Mouse (Mus musculus) hindbrain, embryonic 11.5 days (tissue): ENCODE results near the gene Ccdc142. TPM values are rescaled to one million over a fixed set of nuclear protein-coding genes. Genes with fewer than 3 reads are reported as not detected.
A peak's percentile ranks its signal among the peaks of the same experiment; 100 is the strongest.

ENCODE experiments used
- ATAC-seq: fragments of 200-750 bp; cut with Nextera tagmentation; 2 replicates; pipeline ENCODE4 v1.8.0; 2017; ENCODE audit warnings: mild to moderate bottlenecking, moderate TSS enrichment, moderate library complexity; ENCODE audit not compliant: low FRiP score
- DNase-seq: peaks from one replicate; pipeline ENCODE4 v3.0.0-alpha.2; 2015; ENCODE audit warnings: low spot score
- H3K27ac ChIP-seq: fragments of 300-500 bp; sonication (generic); 2 replicates; pipeline ENCODE4 v1.5.1; 2014; ENCODE audit warnings: mild to moderate bottlenecking, low read depth, low read length
- H3K27me3 ChIP-seq: fragments of 300-500 bp; sonication (generic); 2 replicates; pipeline ENCODE4 v1.6.1; 2014; ENCODE audit warnings: mild to moderate bottlenecking, low read length, moderate library complexity, mixed read lengths; ENCODE audit not compliant: control insufficient read depth, insufficient read depth
- H3K36me3 ChIP-seq: fragments of 300-500 bp; sonication (generic); 2 replicates; pipeline ENCODE4 v1.6.1; 2014; ENCODE audit warnings: mild to moderate bottlenecking, low read length, moderate library complexity, mixed read lengths; ENCODE audit not compliant: control insufficient read depth, insufficient read depth
- H3K4me1 ChIP-seq: fragments of 300-500 bp; sonication (generic); replicated peaks from 2 replicates; pipeline ENCODE4 v1.6.1; 2014; ENCODE audit warnings: low read length, mixed read lengths; ENCODE audit not compliant: control insufficient read depth, insufficient read depth
- H3K4me2 ChIP-seq: fragments of 300-500 bp; sonication (generic); replicated peaks from 2 replicates; pipeline ENCODE4 v1.6.1; 2014; ENCODE audit warnings: mild to moderate bottlenecking, low read depth, low read length
- H3K4me3 ChIP-seq: fragments of 300-500 bp; sonication (generic); 2 replicates; pipeline ENCODE4 v1.5.1; 2014; ENCODE audit warnings: low read depth, low read length
- H3K9ac ChIP-seq: fragments of 300-500 bp; sonication (generic); 2 replicates; pipeline ENCODE4 v1.6.1; 2014; ENCODE audit warnings: low read depth, low read length
- H3K9me3 ChIP-seq: fragments of 300-500 bp; sonication (generic); 2 replicates; pipeline ENCODE4 v1.6.1; 2016; ENCODE audit warnings: low read length; ENCODE audit not compliant: control insufficient read depth
- WGBS: fragments of 180-500 bp; shearing (Covaris S2); extraction: QIAGEN DNeasy Blood & Tissue Kit; methylation state at CpG from one replicate; pipeline ENCODE4 v1.1.7; 2014; 5-methylcytosine and 5-hydroxymethylcytosine counted together
- polyA plus RNA-seq: library from polyadenylated mRNA; unstranded; fragments of >200 nt; fragmentation: Nextera tagmentation; extraction: Ambion mirVana; gene quantifications from 2 replicates; pipeline ENCODE4 v1.2.1, GENCODE M21; 2014

The Ccdc142 gene
- polyA plus RNA-seq, 1 experiment from 2014 or later = 1.0 TPM

DNA sequence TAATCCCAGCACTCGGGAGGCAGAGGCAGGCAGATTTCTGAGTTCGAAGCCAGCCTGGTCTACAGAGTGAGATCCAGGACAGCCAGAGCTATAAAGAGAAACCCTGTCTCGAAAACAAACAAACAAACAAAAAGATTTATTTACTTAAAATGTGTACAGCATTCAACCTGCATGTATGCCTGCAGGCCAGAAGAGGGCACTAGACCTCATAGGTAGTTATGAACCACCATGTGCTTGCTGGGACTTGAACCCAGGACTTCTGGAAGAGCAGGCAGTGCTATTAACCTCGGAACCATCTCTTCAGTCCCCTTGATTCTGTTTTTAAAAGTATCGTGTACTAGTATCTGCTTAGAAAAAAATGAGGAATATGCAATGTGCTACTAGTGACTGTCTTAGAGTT is 26.0 kb downstream of the Ccdc142 start:
- no peak for ATAC-seq
- H3K4me2 ChIP-seq = no peak overlapping the region
- no peak for DNase-seq
- H3K4me3 ChIP-seq = no peak overlapping the region
- WGBS = 97% methylated on average over 5 of the region's 5 CpGs
- H3K36me3 ChIP-seq = no peaks in the 10 kb centered on the region
- H3K27ac ChIP-seq = no peak overlapping the region
- no peak overlapping the region for H3K9ac ChIP-seq
- H3K9me3 ChIP-seq = no peaks in the 10 kb centered on the region
- H3K4me1 ChIP-seq = peaks cover 11% of the 10 kb centered on the region
- no peaks in the 10 kb centered on the region for H3K27me3 ChIP-seq

DNA sequence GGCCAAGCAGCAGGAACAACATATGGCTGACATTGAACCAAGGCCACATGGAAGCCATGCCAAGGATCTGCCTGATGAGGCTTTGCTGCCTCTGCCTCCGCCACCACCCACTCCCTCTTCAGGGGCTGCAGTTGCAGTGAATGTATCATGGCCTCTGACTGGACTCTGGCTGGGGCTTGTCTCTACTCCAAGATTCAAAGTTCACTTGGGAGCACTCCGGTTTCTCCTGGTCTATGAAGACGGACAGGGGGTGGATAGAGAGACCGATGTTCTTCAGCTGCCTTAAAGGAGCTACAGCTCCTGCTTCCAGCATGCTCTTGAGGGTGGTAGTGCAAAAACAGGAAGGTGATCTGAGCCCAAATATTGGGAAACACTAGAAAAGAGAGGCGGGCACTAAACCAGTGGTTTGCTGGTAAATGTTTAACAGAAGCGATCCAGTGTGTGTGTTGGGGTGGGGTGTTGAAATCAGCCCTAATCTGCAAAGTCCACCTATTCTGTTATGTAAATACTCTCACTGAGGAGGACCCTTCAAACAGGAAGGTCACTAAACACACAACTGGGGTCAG is 30.2 kb downstream of the Ccdc142 start:
- peaks cover 6% of the 10 kb centered on the region; the same call in 1 of the 2 replicates for H3K4me1 ChIP-seq

DNA sequence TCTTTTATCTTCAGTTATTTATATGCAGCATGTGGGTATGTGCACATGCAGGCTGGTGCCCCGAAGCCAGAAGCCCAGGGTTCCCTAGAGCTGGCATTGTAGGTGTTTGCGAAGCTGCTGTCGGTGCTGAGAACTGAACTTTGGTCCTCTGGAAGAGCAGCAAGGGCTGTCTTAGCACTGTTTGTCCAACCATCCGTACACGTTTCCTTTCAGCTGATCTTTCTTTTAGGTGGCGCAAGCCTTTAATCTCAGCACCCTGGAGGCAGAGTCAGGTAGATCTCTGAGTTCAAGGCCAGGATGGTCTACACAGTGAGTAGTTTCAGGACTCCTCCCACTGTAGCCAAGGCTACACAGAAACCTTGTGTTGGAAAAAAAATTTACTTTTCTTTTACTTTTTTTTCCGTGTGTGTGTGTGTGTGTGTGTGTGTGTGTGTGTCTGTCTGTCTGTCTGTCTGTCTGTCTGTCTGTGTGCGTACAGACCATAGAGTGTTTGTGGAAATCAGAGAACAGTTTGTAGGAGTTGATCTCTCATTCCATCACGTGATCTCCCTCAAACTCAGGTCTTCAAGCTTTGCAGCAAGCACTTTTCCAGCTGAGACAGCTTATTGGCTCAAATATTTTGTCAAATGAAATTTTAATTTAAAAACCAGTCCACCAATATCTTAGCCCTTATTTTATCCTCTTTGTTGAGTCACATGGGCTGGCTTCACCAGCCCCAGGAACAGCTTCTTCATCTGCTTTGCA is 30.9 kb downstream of the Ccdc142 start:
- ATAC-seq = no peak
- no peaks in the 10 kb centered on the region for H3K27me3 ChIP-seq

More for the DNA sequence above, 30.2 kb downstream of the Ccdc142 start:
- no peak for ATAC-seq
- Histone ChIP-seq H3K36me3 (no peaks in the 10 kb centered on the region), H3K9ac (no peak overlapping the region), H3K9me3 (no peaks in the 10 kb centered on the region), H3K4me2 (no peak overlapping the region), H3K27me3 (no peaks in the 10 kb centered on the region), H3K4me3 (no peak overlapping the region), H3K27ac (no peak overlapping the region)
- DNase-seq = no peak
- 76% methylated on average over 6 of the region's 6 CpGs for WGBS

DNA sequence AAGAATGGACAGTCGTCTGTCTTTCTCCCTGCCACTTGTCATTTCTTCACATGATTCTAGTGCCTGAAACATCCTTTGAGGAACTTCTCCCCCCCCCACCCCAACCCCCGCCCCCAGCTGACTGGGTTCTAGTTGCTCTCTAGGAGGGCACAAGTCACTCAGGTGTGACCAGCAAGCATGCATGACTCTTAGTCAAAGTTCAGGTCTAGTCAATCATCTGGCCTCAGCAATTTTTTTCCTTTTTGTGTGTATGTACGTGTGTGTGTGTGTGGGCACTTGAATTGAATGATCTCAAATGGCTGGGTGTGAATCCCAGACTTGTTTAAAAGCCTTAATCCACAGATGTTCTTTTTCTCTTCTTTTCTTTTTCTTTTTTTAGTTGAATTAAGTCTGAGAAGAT is 32.8 kb downstream of the Ccdc142 start:
- 68% methylated on average over 3 of the region's 3 CpGs for WGBS
- peaks cover 9% of the 10 kb centered on the region; the same call in 1 of the 2 replicates for H3K4me1 ChIP-seq
- H3K9ac ChIP-seq = no peak overlapping the region
- no peak for ATAC-seq
- DNase-seq = no peak
- H3K36me3 ChIP-seq = no peaks in the 10 kb centered on the region
- H3K27ac ChIP-seq = no peak overlapping the region
- H3K4me2 ChIP-seq = no peak overlapping the region
- H3K27me3 ChIP-seq = no peaks in the 10 kb centered on the region
- H3K9me3 ChIP-seq = no peaks in the 10 kb centered on the region
- no peak overlapping the region for H3K4me3 ChIP-seq

More for the DNA sequence above, 30.9 kb downstream of the Ccdc142 start:
- H3K4me2 ChIP-seq = no peak overlapping the region
- H3K36me3 ChIP-seq = no peaks in the 10 kb centered on the region
- H3K9ac ChIP-seq = no peak overlapping the region
- no peak overlapping the region for H3K4me3 ChIP-seq
- no peak overlapping the region for H3K27ac ChIP-seq
- H3K4me1 ChIP-seq = peaks cover 6% of the 10 kb centered on the region; the same call in 1 of the 2 replicates
- no peak for DNase-seq
- H3K9me3 ChIP-seq = no peaks in the 10 kb centered on the region
- 88% methylated on average over 9 of the region's 9 CpGs for WGBS

DNA sequence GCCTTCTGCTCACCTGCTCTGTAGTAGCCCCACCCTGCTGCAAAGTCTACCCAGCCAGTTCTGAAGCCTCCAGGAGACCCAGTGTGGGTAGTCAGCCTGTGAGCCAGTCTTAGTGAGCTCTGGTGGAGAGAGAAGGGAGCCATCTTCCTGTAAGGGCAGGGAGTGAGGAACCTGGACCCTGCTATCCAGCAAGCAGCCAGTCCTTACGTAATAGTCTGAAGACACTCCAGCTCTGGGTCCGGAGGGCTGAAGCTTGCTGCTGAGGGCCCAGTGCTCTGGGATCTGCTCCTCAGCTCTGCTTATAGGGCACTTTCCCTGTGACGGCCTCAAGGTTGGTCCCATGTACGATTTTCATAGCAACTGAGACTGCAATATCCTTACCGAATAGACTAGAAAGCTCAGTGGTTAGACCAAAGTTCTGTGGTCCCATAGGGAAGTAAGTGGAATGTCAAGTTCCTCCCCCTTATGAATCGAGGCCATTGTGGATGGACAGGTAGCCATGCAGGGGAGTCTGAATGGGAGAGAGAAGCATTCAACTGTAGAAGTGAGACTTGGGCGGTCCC is 33.6 kb downstream of the Ccdc142 start, which contains the start of gene Rtkn:
Gene Rtkn (plus strand): TSS at position 513 of the 563 bp plus-strand sequence.
- DNase-seq (no peak), ATAC-seq (no peak)
- H3K4me3 ChIP-seq = peak within 1 kb of the TSS; percentile 62
- peaks cover 9% of the 10 kb centered on the region; the same call in 1 of the 2 replicates for H3K4me1 ChIP-seq
- 59% methylated on average over 7 of the region's 7 CpGs for WGBS
- H3K27me3 ChIP-seq = no peaks in the 10 kb centered on the region
- H3K9ac ChIP-seq = peak within 1 kb of the TSS; percentile 53; the same call in 1 of the 2 replicates
- peak within 1 kb of the TSS; percentile 87 for H3K4me2 ChIP-seq
- peak within 1 kb of the TSS; percentile 99; the same call in 1 of the 2 replicates for H3K27ac ChIP-seq
- no peaks in the 10 kb centered on the region for H3K9me3 ChIP-seq
- no peaks in the 10 kb centered on the region for H3K36me3 ChIP-seq

DNA sequence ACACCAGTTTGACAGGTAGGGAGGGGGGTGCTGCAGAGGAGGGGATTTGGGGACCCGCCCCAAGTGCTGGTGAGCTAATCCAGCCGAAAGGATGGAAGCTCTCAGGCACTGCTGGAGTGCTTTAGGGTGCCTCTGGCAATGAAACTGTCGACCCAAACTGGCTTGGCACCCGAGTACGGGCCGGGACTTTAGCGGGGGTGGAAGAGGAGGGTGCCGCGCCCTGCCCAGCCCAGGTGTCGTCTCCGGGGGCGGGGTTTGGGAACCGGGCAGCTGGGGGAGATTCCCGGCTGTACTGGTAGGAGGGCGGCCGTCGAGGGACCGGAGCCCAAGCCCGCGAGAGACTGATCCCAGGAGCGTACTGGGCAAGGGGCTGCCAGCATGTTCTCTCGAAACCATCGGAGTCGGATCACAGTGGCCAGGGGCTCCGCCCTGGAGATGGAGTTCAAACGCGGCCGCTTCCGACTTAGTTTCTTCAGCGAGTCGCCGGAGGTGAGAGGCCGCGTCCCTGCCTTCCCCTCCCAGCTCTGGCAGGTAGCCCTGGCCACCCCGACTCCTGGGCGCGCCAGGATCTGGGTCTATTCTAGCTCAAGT is 34.3 kb downstream of the Ccdc142 start:
- H3K36me3 ChIP-seq = no peaks in the 10 kb centered on the region
- 6% methylated on average over 37 of the region's 37 CpGs for WGBS
- no peaks in the 10 kb centered on the region for H3K27me3 ChIP-seq
- ATAC-seq (no peak), DNase-seq (peak; percentile 37)
- peak overlapping the region; percentile 87 for H3K4me2 ChIP-seq
- peak overlapping the region; percentile 53; the same call in 1 of the 2 replicates for H3K9ac ChIP-seq
- no peak overlapping the region for H3K27ac ChIP-seq
- no peaks in the 10 kb centered on the region for H3K9me3 ChIP-seq
- H3K4me1 ChIP-seq = peaks cover 9% of the 10 kb centered on the region; the same call in 1 of the 2 replicates
- peak overlapping the region; percentile 62 for H3K4me3 ChIP-seq

DNA sequence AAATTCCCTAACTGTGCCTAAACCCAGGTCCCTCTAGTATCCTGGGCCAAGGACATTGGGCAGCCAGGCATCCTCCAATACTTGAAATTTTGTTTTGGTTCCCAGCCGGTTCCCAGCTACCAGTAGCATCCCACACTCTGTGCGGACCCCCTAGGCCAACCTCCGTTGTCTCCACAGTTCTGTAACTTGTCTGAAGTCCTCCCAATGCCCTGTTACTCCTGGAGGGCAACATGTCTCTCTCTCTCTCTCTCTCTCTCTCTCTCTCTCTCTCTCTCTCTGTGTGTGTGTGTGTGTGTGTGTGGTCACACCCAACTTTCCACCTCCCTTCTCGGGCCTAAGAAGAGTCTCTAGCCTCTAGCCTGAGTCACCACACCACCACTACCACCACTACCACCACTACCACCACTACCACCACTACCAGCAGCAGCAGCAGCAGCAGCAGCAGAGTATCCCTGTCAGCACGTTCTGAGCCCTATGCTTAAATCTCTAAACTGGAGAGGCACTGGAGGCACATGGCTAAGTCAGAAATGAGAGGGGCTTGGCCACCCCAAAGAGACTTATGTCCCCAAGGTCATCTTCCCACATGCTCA is 35.0 kb downstream of the Ccdc142 start:
- Histone ChIP-seq H3K4me3 (peak overlapping the region; percentile 62), H3K9me3 (no peaks in the 10 kb centered on the region), H3K9ac (peak overlapping the region; percentile 96), H3K36me3 (no peaks in the 10 kb centered on the region), H3K4me2 (peak overlapping the region; percentile 87), H3K27ac (peak overlapping the region; percentile 99), H3K27me3 (no peaks in the 10 kb centered on the region; the same call in 1 of the 2 replicates), H3K4me1 (peaks cover 9% of the 10 kb centered on the region; the same call in 1 of the 2 replicates)
- WGBS = 15% methylated on average over 5 of the region's 5 CpGs
- no peak; the same call in 1 of the 2 replicates for ATAC-seq
- DNase-seq = no peak

DNA sequence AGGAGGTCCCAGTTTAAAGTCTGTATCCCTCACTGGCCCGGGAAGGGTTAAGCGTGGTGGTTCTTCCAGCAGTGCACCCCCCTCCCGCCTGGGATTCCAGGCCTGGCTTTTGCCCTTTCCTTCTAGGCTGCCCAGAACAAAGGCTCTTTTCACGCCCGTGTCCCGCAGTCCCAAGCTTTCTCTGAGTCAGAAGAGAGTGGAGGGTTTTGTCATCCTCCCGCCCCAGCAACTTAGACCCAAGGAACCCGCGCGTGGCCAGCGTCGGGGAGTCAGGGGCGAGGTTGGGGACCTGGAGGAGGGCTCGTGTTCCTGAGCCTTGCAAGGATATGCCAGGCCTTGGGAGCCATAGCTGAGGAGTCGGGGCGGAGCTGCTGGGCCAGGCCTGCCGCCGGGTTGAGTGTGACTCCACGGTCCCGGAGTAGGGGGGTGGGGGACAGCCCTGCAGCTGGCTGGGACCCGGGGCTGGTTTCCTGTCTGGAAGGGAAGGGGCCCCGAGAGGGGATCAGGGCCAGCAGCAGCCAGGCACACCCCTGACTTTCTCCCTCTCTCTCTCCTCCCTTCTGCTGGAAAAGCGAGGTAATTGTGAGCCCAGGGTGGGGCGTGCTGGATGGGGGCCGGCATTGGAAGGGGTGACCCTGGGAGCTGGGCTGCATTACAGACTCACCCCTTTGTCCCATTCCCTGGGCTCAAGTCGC is 35.6 kb downstream of the Ccdc142 start:
- H3K4me3 ChIP-seq = peak overlapping the region; percentile 62
- ATAC-seq (peak; percentile 83), DNase-seq (peak; percentile 89)
- no peaks in the 10 kb centered on the region for H3K9me3 ChIP-seq
- no peaks in the 10 kb centered on the region for H3K36me3 ChIP-seq
- H3K4me1 ChIP-seq = peaks cover 12% of the 10 kb centered on the region
- WGBS = under 1% methylated on average over 26 of the region's 26 CpGs
- H3K4me2 ChIP-seq = peak overlapping the region; percentile 87
- no peaks in the 10 kb centered on the region; the same call in 1 of the 2 replicates for H3K27me3 ChIP-seq
- H3K9ac ChIP-seq = peak overlapping the region; percentile 96
- peak overlapping the region; percentile 99 for H3K27ac ChIP-seq
